Mouse (Mus musculus): ENCODE data around the gene Prmt2. TPM values are rescaled to one million over a fixed set of nuclear protein-coding genes. Genes with fewer than 3 reads are reported as not detected.

Prmt2 gene
- polyA plus RNA-seq (2017; shearing (Covaris generic)): 10 to 100 TPM; 29.4 to 29.9 TPM

GRCm38 (mm10) chr10:76237341-76238225 lies at the start of gene Prmt2:
Prmt2 (minus strand) TSS chr10:76237865.

DNA sequence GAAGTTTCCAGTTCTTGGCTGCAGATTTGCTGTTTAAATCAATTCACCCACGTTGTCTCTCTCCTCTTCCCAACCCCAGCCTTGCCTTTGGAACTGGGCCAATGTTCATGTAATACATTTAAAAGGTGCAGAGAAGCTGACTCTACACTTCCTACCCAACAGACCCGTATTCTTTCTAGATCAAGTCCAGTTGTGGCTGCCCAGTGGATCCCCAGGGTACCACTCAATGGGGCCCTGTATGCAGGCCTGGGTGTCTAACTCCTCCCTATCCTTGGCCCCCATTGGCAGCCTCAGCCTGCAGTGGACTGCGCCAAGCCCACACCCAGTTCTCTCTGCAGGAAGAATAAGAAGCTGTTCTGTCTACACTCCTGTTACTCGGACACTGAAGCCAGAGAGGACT lies 15.9 kb upstream of the Prmt2 start, which contains the start of gene S100b:
TSS of gene S100b (plus strand) at position 318 of the 400 bp plus-strand sequence.

Other genes with a start within 250 kb of the Prmt2 start
- gene Zfp280b, start 205.2 kb downstream of the Prmt2 start, polyA plus RNA-seq (2017; shearing (Covaris generic)): 10 to 100 TPM; 39.6 to 43.5 TPM
- gene Slc5a4b, start 126.9 kb downstream of the Prmt2 start, polyA plus RNA-seq (2017; shearing (Covaris generic)): under 1 TPM; 0.11 to 0.66 TPM
- not detected for gene Slc5a4a, start 90.4 kb downstream of the Prmt2 start, polyA plus RNA-seq (2017; shearing (Covaris generic))
- 1 to 10 TPM in 1 of 2 experiments, under 1 TPM in 1; 0.20 to 1.0 TPM for gene S100b, start 16.0 kb upstream of the Prmt2 start, polyA plus RNA-seq (2017; shearing (Covaris generic))
- 1 to 10 TPM; 7.4 to 9.8 TPM for gene Dip2a, start 107.4 kb upstream of the Prmt2 start, polyA plus RNA-seq (2017; shearing (Covaris generic))
- 10 to 100 TPM in 1 of 2 experiments, 1 to 10 TPM in 1; 8.4 to 19.2 TPM for gene AC141477.1, start 202.6 kb upstream of the Prmt2 start, polyA plus RNA-seq (2017; shearing (Covaris generic))
- gene Pcnt, start 204.9 kb upstream of the Prmt2 start, polyA plus RNA-seq (2017; shearing (Covaris generic)): 10 to 100 TPM; 16.0 to 21.4 TPM
- gene 2610028H24Rik, start 211.2 kb upstream of the Prmt2 start, polyA plus RNA-seq (2017; shearing (Covaris generic)): under 1 TPM; 0.13 to 0.62 TPM
- 10 to 100 TPM; 64.5 to 72.9 TPM for gene Mcm3ap, start 231.1 kb upstream of the Prmt2 start, polyA plus RNA-seq (2017; shearing (Covaris generic))
- gene Ybey, start 231.2 kb upstream of the Prmt2 start, polyA plus RNA-seq (2017; shearing (Covaris generic)): 1 to 10 TPM; 3.4 to 9.9 TPM

Data from inflammation-experienced regulatory T-cells (primary cell).